Mouse (Mus musculus): ENCODE results near the gene Ccno.
A peak's percentile ranks its signal among the peaks of the same experiment; 100 is the strongest.
"Not testable (repeated sequence)": the region's sequence is repeated elsewhere in the genome, so short reads cannot be mapped to it uniquely, and the experiment has no call there.

Ccno gene

DNA sequence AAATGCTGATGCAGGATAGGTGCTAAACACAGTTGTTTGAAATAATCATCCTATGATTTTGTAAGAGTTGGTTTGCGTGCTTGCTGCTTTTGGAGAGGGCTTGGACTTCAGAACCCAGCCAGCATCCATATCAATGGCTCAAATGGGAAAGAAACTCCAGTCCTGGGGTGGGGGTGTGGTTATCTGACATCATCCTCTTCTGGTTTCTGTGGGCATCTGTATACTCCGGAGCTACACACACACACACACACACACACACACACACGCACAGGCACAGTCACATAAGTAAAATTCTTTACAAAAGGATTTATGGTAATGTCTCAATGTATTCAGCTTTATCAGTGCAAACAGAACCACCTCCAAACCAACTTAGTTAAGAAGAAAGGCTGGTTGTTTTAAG, 12.5 kb downstream of the Ccno start:
- no peak for DNase-seq (ENCODE audit: extremely low read depth, insufficient read length, low spot score)

DNA sequence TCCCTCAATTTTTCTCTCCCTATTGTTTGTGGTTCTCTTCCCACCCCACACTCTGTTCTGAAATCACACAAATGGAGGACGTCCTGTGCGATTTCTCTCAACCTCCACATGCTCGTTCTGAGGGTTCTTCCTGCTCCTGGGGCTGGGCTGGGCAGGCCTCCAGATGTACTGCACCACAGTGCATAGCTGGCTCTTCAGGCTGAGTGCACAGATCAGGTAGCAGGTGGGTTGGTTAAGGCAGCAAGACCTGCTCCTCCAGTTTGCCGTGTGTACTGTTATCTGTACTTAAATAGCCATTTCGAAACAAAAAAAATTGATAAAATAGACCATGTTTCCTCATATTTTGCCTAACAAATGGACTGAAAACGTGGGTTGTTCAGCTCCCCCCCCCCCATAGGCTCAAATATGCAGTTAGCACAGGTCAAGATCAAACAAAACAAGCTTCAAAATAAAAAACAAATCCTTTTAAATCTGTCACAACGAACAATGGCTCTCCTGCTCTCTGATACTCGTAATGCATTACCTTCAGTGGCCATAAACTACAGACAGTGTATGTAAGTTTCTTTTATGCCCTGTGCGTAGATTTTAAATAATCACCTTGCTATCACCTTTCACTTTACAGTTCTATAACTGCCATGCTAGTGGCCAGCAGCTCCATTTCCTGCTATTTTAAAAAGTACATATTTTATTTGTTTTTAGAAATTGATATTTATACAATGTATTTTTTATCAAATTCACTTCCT, 13.1 kb downstream of the Ccno start:
- no peak for DNase-seq (ENCODE audit: extremely low read depth, insufficient read length, low spot score)

DNA sequence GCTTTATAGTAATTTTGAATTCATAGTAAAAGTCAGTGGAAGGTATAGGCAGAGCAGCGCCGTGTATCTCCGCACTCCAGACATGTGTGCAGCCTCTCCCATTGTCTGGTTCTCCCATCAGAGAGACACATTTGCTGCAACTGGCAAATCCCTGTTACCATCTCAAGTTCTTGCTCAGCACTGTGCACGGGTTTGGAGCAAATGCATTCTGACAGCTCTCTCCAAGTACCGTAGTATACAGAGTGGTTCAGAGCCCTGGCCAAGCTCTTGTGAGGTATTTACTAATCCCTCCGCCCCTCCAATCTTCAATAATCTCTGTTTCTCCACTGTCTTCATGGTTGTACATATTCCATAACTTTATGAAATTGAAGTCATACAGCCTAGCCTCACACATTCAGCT, 25.1 kb downstream of the Ccno start:
- DNase-seq (ENCODE audit: extremely low read depth, insufficient read length, low spot score): no peak

DNA sequence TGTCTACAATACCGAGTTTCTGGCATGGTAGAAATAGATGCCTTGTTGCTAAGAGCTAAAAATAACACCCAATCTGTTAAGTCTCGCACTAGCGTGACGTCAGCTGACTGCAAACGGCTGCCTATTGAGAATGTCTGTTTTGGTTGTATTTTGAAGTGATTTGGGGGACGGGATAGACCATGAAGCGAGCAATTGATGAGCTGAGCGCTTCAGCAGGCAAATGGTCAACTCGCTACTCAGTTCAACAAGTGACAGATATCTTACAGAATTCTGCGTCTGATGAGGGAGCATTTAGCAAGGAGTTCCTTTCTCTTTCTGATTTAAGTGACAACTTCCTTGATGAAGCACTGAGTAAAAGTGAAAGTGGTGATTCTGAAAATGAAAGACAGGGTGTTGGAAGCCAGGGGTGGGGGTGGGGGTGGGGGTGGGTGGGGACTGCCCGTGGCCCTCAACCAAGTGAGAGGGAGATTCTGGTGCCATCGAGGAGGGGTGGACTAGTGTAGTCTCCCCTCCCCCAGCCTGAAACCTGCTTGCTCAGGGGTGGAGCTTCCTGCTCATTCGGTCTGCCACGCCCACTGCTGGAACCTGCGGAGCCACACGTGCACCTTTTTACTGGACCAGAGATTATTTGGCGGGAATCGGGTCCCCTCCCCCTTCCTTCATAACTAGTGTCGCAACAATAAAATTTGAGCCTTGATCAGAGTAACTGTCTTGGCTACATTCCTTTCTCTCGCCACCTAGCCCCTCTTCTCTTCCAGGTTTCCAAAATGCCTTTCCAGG, 25.8 kb downstream of the Ccno start:
- not testable (repeated sequence) for DNase-seq (ENCODE audit: extremely low read depth, insufficient read length, low spot score)

DNA sequence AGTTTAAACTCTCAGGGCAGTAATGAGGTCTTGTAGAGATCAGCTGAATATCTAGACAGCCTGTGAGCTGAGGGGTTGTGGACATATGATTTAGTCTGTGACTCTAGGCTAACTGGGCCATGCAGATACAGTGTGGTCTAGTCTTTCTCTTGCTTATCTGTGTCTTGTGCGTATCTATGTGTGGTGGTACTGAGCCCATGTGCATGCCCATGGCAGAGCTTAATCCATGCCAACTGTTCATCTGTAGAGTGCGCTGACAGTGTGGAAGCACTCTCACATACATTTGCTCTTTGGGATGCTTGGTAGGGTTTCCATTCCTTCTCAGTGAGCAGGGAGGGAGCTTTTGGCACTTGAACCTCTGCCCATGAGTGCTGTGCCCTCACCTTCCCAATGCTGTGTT, 33.9 kb downstream of the Ccno start:
- DNase-seq (ENCODE audit: extremely low read depth, insufficient read length, low spot score): no peak

DNA sequence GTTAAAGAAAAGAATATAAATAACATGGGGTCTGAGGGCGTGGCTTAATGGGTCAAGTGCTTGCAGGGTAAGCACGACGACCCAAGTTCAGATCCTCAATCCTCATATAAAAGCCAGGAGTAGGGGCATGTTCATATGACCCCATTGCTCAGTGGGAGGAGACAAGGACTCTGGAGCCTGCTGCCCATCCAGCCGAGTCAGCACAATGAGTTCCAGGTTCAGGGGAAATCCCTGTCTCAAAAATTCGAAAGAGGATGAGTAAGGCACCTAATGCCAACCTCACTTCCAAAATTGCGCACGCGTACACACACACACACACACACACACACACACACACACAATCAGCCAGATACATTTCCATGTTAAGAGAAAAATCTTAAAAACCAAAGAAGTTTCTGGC, 34.9 kb downstream of the Ccno start:
- no peak for DNase-seq (ENCODE audit: extremely low read depth, insufficient read length, low spot score)

DNA sequence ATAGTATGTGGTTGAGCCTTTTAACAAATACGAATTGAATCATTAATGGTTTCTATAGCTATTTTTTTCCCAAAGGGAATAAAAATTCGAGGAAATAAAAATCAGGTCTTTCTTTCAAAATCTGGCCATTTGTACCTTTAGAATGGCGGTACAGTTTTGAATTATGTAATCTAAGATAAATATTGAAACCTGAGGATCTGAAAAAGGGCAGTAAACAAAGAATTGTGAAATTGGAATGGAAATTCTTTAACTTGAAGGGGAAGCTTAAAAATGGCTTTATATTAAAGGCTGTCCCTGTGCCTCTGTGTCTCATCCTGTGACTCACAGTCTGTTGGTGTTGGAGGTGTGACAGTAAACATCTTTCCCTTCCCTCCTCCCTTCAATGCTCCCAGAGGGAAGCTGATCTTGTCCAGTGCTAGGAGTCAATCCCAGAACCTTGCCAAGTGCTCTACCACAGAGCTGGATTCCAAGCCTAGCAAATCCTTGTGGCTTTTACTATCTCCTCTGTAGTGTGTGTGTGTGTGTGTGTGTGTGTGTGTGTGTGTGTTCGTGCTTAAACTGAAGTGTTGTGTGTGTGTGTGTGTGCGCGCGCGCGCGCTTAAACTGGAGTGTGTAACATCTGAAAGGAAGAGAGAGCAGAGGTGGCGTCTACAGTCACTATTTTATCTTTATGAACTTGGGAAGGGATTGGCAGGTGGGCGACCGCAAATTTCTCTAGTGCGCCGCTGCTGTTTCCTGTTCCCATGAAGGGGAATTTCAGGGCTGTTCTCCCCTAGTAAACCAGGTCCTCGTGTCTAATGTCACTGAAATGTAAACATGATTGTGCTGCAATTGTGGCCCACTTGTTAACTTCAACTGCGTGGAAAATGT, 35.9 kb downstream of the Ccno start:
- peak; percentile 66 for DNase-seq (ENCODE audit: extremely low read depth, insufficient read length, low spot score)

DNA sequence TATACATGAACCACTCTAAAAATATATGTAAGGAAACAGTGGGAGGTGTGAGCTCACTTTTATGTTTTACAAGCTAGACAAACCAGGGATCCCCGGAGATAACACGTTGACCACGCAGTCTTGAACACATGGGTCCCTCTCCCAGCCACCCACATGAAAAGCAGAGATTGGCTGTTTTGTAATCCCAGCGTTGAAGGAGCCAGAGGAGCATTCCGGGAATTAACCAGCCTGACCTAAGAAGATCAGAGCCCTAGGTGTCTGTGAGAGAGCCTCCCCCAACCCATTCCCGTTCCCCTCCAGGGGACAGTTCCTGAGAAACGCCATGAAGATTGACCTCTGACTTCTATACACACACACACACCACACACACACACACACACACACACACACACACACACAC, 43.7 kb downstream of the Ccno start:
- no peak for DNase-seq (ENCODE audit: extremely low read depth, insufficient read length, low spot score)

DNA sequence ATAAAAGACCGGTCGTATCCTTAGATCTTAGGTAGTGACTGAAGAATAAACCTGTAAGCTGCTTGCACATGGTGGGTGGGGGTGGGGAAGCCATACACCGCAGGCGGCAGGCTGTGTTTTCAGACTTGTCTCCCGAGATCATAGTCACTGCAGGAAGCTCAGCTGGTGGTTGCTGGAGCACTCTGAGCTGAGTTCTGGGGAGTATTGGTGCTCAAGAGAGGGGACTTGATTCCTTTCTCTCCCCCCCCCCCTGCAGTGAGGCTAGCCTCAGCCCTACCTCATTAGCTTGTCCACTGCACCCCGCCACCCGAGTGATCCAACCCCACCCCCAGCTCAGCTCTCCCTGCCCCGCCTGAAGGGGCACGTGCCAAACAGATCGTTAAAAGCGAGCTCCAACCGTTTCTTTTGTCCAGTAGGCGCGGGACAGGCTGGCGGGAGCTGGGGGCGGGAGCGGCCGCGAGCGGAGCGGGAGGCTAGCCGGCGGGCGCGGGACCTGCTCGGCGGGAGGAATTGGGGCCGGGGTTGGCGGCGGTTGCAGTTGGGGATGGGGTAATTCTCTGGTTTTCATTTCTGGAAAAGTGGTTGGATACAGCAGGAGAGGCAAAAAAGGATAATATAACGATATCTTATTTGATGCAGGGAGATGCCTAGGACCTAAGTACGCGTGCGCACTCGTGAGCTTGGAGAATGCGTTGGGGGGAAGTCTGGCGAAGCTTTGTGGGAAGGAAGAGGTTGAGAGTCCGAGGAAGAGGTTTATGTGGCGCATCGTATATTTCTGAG, 44.4 kb downstream of the Ccno start:
- no peak for DNase-seq (ENCODE audit: extremely low read depth, insufficient read length, low spot score)

DNA sequence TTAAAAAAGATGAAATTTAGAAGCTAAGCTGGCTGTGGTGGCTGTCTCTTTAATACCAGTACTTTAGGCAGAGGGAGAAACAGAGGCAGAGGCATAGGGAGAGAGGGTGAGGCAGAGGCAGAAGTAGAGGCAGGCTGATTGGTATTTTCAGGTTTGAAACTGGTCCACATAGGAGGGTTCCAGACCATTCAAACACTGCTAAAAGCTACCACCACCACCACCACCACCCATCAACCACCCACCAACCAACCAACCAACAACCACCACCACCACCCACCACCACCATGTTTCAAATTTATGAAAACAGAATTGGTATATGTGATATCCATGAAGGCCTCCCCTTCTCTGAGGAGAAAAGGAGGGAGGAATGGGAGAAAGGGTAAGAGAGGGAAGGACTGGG, 45.2 kb downstream of the Ccno start:
- no peak for DNase-seq (ENCODE audit: extremely low read depth, insufficient read length, low spot score)

DNA sequence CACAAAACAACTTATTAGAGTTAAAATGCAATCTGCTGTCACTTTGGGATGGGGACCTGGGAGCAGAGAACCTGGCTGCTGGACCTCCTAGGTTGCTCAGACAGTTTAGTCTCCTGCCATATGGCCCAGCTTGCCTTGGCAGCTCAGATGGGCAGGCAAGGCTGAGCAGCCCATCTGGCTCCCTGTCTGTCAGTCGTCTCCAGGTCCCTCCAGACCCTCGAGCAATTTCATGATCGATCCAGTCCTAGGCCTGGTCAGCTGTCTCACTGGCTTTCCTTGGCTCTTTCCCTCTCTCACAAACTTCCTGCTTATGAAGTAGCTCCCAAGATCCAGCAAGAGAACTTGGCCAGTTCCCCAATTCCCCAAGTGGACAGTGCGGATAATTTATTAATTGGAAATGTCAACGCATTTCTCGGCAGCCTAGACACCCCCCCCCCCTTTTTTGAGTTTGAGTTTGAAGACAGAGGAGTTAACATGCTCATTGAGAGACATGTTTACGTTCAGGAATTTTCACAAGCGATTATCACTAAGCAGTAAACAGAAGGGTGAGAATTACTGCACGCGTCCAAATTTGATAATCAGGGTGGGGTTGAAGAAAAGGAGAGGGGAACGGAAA, 46.8 kb downstream of the Ccno start:
- no peak for DNase-seq (ENCODE audit: extremely low read depth, insufficient read length, low spot score)

DNA sequence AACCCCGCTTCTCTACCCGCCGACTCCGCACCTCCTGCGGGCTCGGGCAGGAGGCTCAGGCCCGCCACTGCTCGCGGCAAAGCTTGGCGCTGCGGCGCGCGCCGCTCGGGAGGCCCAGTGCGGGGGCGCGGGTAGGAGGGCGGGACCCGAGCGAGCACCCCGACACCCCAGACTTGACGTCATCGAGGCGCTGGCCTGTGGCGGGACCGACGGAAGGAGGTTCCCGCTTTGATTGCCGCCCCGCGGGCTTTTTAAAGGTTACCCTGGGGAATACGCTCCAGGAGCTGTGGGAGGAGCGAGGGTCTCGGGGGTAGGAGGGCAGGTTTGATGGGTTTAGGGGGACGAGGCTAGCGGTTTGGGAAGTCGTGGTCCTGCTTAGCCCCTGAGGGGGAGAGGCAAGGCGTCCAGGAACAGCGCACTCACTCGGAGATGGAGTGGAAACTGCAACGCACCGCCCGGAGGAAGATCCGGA, 47.4 kb downstream of the Ccno start, which contains the start of gene Cdc20b:
Cdc20b (plus strand) TSS at position 162 of the 472 bp plus-strand sequence.
- peak; percentile 53 for DNase-seq (ENCODE audit: extremely low read depth, insufficient read length, low spot score)

DNA sequence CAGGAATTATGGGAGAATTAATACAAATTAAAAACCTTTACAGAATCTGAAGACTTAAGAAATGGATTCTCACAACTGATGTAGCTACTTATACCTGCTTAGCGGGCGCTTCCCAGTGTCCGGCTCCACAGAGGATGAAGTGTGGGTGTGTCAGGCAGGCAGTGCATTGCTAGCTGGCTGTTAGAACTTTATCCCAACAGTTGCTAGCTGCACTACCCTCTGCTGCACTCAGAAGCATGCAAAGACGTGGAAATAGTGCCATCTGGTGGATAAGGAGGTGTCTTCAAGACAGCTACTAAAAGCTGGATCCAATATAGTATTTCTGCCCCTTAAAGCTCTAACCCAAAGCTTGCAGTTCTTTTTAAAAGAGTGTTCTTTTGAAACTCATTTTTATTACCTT, 48.2 kb downstream of the Ccno start:
- peak; percentile 48 for DNase-seq (ENCODE audit: extremely low read depth, insufficient read length, low spot score)
